Mouse (Mus musculus): ENCODE data around the gene Nudt1. TPM values are rescaled to one million over a fixed set of nuclear protein-coding genes. Genes with fewer than 3 reads are reported as not detected.

The Nudt1 gene
- total and polyA plus RNA-seq, 3 experiments, result 69.6 to 77.2 TPM; not detected in 1

DNA sequence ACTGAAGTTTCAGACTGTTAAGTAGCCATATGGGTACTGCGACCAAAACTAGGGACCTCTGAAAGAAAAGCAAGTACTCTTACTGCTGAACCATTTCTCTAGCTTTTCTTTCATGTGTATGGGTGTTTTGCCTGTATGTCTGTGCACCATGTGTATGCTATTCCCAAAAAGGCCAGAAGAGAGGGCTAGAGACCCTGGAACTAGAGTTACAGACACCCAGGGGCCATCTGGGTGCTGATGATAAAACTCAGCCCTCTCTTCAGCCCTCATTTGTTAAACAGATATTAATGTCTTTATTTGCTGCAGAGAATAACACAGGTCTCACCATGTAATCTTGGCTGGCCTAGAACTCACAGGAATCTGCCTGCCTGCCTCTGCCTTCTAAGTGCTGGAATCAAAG lies 63.0 kb downstream of the Nudt1 start:
- TF ChIP-seq TAL1 (IDR thresholded peaks at IDR 0.05; ENCODE audit: low read length) (peak; percentile 76), TBP (IDR thresholded peaks at IDR 0.05; ENCODE audit: low read depth, low read length) (no peak), RCOR1 (IDR thresholded peaks at IDR 0.05; ENCODE audit: low read depth, low read length) (no peak), POLR2AphosphoS5 (IDR thresholded peaks at IDR 0.05; ENCODE audit: borderline replicate concordance, low read depth, low read length) (no peak), RAD21 (IDR thresholded peaks at IDR 0.05; ENCODE audit: low read depth, low read length) (peak; percentile 14; the same call in 1 of the 2 replicates), SMC3 (IDR thresholded peaks at IDR 0.05; ENCODE audit: low read depth, low read length) (peak; percentile 20; the same call in 1 of the 2 replicates), CTCF (IDR thresholded peaks at IDR 0.05 in 2 of 3, conservative IDR thresholded peaks at IDR 0.05 in 1 of 3; ENCODE audit: control insufficient read depth in 1 of 3, insufficient read depth in 1 of 3, low read depth in 2 of 3, low read length in 3 of 3, poor library complexity in 1 of 3, severe bottlenecking in 1 of 3) (peak in 2 of 3 experiments; percentile 24 to 36; a peak in 3 of 6 replicates), GATA1 (IDR thresholded peaks at IDR 0.05; ENCODE audit: low read depth, low read length) (0 out of 2 replicates have a peak, but pooled peaks have one; percentile 11)
- peaks cover 0 to 18% of the 10 kb centered on the region in 2 experiments; a peak in 3 of 4 replicates for H3K4me1 ChIP-seq (ENCODE audit: control insufficient read depth in 1 of 2, insufficient read depth in 2 of 2, low read length in 2 of 2)

DNA sequence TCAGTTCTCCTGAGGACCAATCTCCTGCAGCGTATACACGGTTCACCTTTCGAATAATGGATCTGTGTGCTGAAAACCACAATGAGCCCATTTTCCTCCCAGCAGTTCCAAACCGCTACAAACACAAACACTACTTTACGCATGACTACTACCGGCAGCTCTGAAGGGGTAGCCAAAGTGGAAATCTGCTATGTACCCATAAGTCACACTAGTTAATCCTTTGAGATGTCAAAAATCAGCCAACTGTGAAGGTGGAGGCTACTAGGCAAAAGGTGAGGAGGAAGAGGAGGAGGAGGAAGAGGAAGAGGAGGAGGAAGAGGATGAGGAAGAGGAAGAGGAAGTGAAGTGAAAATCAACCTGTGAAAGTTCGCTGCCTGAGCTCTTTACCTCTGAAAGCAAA lies 65.8 kb downstream of the Nudt1 start:
- Histone ChIP-seq H3K9me3 (replicated peaks; ENCODE audit: insufficient read depth, low read length) (no peaks in the 10 kb centered on the region), H3K79me2 (ENCODE audit: control insufficient read depth, insufficient read depth, low read length, poor library complexity) (peaks cover 12% of the 10 kb centered on the region), H3K9ac (ENCODE audit: control insufficient read depth, low read depth, low read length, poor library complexity, severe bottlenecking) (no peak overlapping the region), H3K4me1 (ENCODE audit: control insufficient read depth in 1 of 2, insufficient read depth in 2 of 2, low read length in 2 of 2) (peaks cover 0 to 13% of the 10 kb centered on the region in 2 experiments; a peak in 3 of 4 replicates), H3K4me3 (ENCODE audit: control insufficient read depth in 1 of 2, insufficient read depth in 1 of 2, low read depth in 2 of 2, low read length in 2 of 2) (no peak overlapping the region), H3K27me3 (ENCODE audit: control insufficient read depth in 1 of 2, insufficient read depth in 2 of 2, low read length in 2 of 2) (no peaks in the 10 kb centered on the region), H3K27ac (ENCODE audit: control insufficient read depth, low read depth, low read length) (no peak overlapping the region), H3K36me3 (ENCODE audit: control insufficient read depth in 1 of 2, insufficient read depth in 2 of 2, low read length in 2 of 2) (peaks cover 0 to 6% of the 10 kb centered on the region in 2 experiments; a peak in 2 of 4 replicates)
- no peak for DNase-seq (ENCODE audit: low read depth, low spot score)
- TF ChIP-seq MEF2A (IDR thresholded peaks at IDR 0.05; ENCODE audit: extremely low read depth, insufficient replicate concordance, low read depth, low read length, poor library complexity, severe bottlenecking) (no peak), SIN3A (IDR thresholded peaks at IDR 0.05; ENCODE audit: low read length) (no peak), MAFK (IDR thresholded peaks at IDR 0.05; ENCODE audit: borderline replicate concordance, low read depth, low read length) (no peak), ZC3H11A (IDR thresholded peaks at IDR 0.05; ENCODE audit: low read depth, low read length) (no peak)

More for the DNA sequence above, 63.0 kb downstream of the Nudt1 start:
- H3K36me3 ChIP-seq (ENCODE audit: control insufficient read depth in 1 of 2, insufficient read depth in 2 of 2, low read length in 2 of 2), result peaks cover 0 to 10% of the 10 kb centered on the region in 2 experiments; a peak in 2 of 4 replicates
- DNase-seq (ENCODE audit: low read depth, low spot score), result peak; percentile 54
- H3K4me3 ChIP-seq (ENCODE audit: control insufficient read depth in 1 of 2, insufficient read depth in 1 of 2, low read depth in 2 of 2, low read length in 2 of 2), result no peak overlapping the region
- no peaks in the 10 kb centered on the region for H3K9me3 ChIP-seq (replicated peaks; ENCODE audit: insufficient read depth, low read length)
- no peaks in the 10 kb centered on the region for H3K27me3 ChIP-seq (ENCODE audit: control insufficient read depth in 1 of 2, insufficient read depth in 2 of 2, low read length in 2 of 2)
- H3K9ac ChIP-seq (ENCODE audit: control insufficient read depth, low read depth, low read length, poor library complexity, severe bottlenecking), result no peak overlapping the region
- no peak overlapping the region for H3K27ac ChIP-seq (ENCODE audit: control insufficient read depth, low read depth, low read length)
- peaks cover 18% of the 10 kb centered on the region for H3K79me2 ChIP-seq (ENCODE audit: control insufficient read depth, insufficient read depth, low read length, poor library complexity)

Other genes with a start within 250 kb of the Nudt1 start
- gene Mad1l1, start 104 bp upstream of the Nudt1 start, total RNA-seq (2012; rRNA removed), result 37.4 and 40.5 TPM in 2 replicates
- gene Mad1l1, start 104 bp upstream of the Nudt1 start, polyA plus RNA-seq (2012; ENCODE audit: insufficient read depth in 1 of 2, insufficient read length in 2 of 2, low read depth in 1 of 2, low replicate concordance in 2 of 2, missing spikeins in 1 of 2), result 10 to 100 TPM in 1 of 2 experiments, not detected in 1; 65.2 TPM
- 12.1 and 14.1 TPM in 2 replicates for gene Mrm2, start 10.2 kb downstream of the Nudt1 start, total RNA-seq (2012; rRNA removed)
- 10 to 100 TPM in 1 of 2 experiments, not detected in 1; 15.3 TPM for gene Mrm2, start 10.2 kb downstream of the Nudt1 start, polyA plus RNA-seq (2012; ENCODE audit: insufficient read depth in 1 of 2, insufficient read length in 2 of 2, low read depth in 1 of 2, low replicate concordance in 2 of 2, missing spikeins in 1 of 2)
- gene Snx8, start 67.6 kb downstream of the Nudt1 start, total RNA-seq (2012; rRNA removed), result 16.1 and 19.7 TPM in 2 replicates
- gene Snx8, start 67.6 kb downstream of the Nudt1 start, polyA plus RNA-seq (2012; ENCODE audit: insufficient read depth in 1 of 2, insufficient read length in 2 of 2, low read depth in 1 of 2, low replicate concordance in 2 of 2, missing spikeins in 1 of 2), result 10 to 100 TPM in 1 of 2 experiments, not detected in 1; 30.7 TPM
- gene Eif3b, start 97.7 kb downstream of the Nudt1 start, total RNA-seq (2012; rRNA removed), result 303 and 340 TPM in 2 replicates
- gene Eif3b, start 97.7 kb downstream of the Nudt1 start, polyA plus RNA-seq (2012; ENCODE audit: insufficient read depth in 1 of 2, insufficient read length in 2 of 2, low read depth in 1 of 2, low replicate concordance in 2 of 2, missing spikeins in 1 of 2), result 100 to 1,000 TPM; 376 to 580 TPM
- gene Gm4869, start 124.0 kb downstream of the Nudt1 start, total RNA-seq (2012; rRNA removed), result 0.07 TPM in 1 of 2 replicates, not detected in the other
- under 1 TPM in 1 of 2 experiments, not detected in 1; 0.08 TPM for gene Gm4869, start 124.0 kb downstream of the Nudt1 start, polyA plus RNA-seq (2012; ENCODE audit: insufficient read depth in 1 of 2, insufficient read length in 2 of 2, low read depth in 1 of 2, low replicate concordance in 2 of 2, missing spikeins in 1 of 2)
- gene Chst12, start 183.9 kb downstream of the Nudt1 start, total RNA-seq (2012; rRNA removed), result 2.7 and 4.1 TPM in 2 replicates
- gene Chst12, start 183.9 kb downstream of the Nudt1 start, polyA plus RNA-seq (2012; ENCODE audit: insufficient read depth in 1 of 2, insufficient read length in 2 of 2, low read depth in 1 of 2, low replicate concordance in 2 of 2, missing spikeins in 1 of 2), result 1 to 10 TPM in 1 of 2 experiments, not detected in 1; 8.6 TPM
- gene Grifin, start 243.4 kb downstream of the Nudt1 start, total RNA-seq (2012; rRNA removed), result not detected in 2 replicates
- gene Grifin, start 243.4 kb downstream of the Nudt1 start, polyA plus RNA-seq (2012; ENCODE audit: insufficient read depth in 1 of 2, insufficient read length in 2 of 2, low read depth in 1 of 2, low replicate concordance in 2 of 2, missing spikeins in 1 of 2), result under 1 TPM in 1 of 2 experiments, not detected in 1; 0.32 TPM

Data from MEL (cell line).